Comparison of ENCODE assay signal across 8 mouse cellular contexts in the genomic region with DNA sequence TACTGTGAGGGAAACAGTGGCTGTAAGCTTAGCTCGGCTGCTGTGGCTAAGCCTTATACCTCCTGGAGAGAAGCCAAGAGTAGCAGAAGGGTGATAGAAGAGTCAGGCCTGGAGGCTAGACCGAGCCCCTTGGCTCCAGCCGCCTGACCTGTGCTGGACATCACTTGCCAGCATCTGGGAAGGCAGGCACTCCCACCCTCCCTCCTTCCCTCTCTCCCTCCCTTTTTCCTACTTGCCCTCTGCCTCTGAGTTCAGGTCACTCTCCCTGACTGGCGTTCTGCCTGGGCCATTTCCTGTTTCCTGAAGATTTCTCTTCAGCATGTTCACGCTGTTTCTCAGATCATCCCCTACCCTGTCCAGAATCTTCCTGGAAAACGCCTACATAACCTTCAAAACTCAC. TPM values are rescaled to one million over a fixed set of nuclear protein-coding genes. Genes with fewer than 3 reads are reported as not detected.
A peak's percentile ranks its signal among the peaks of the same experiment; 100 is the strongest.
DNase-seq lines count a peak whose midpoint lies in the region; ATAC-seq lines count a peak whose summit lies in the region.
"Had no signal": no experiment of that assay in that cellular context is flagged by ENCODE, and none has a peak within 500 bp of the region (broad histone marks: within the 10 kb centered on the region; RNA-seq: fewer than 3 reads in every experiment).

No protein-coding gene starts in this region.

- WGBS in heart, embryonic 12.5 days, result 16% methylated on average over 6 of the region's 6 CpGs

- H3K4me1 ChIP-seq in heart, embryonic 12.5 days (replicated peaks), result peaks cover 81% of the 10 kb centered on the region

- no peak overlapping the region for H3K4me2 ChIP-seq in heart, embryonic 12.5 days

- no peaks in the 10 kb centered on the region for H3K9me3 ChIP-seq in heart, embryonic 12.5 days (replicated peaks)

- ATAC-seq in heart, embryonic 12.5 days (ENCODE audit: insufficient number of reproducible peaks, low FRiP score), result peak; percentile 36; the same call in 1 of the 2 replicates

- H3K4me3 ChIP-seq in heart, embryonic 12.5 days, result no peak overlapping the region

- H3K9ac ChIP-seq in heart, embryonic 12.5 days, result no peak overlapping the region

- no peaks in the 10 kb centered on the region for H3K36me3 ChIP-seq in heart, embryonic 12.5 days

- H3K27me3 ChIP-seq in heart, embryonic 12.5 days (replicated peaks), result no peaks in the 10 kb centered on the region

- H3K27ac ChIP-seq in heart, embryonic 12.5 days (ENCODE audit: poor library complexity, severe bottlenecking), result no peak overlapping the region

- peak; percentile 35 for DNase-seq in urinary bladder, postnatal 25 days (ENCODE audit: low spot score)
- DNase-seq in urinary bladder, adult 18-20 months (ENCODE audit: low spot score in 2 of 2), result no peak
- peak; percentile 87 for DNase-seq in kidney, postnatal 10 days
- no peak for DNase-seq in spleen, postnatal 4 days (ENCODE audit: low spot score in 2 of 2)
- DNase-seq in c-Kit-positive CD71-positive TER-119-positive erythroid progenitor cells, embryonic 14.5 days (ENCODE audit: low spot score), result no peak
- DNase-seq in frontal cortex, postnatal 14 days (ENCODE audit: low spot score in 2 of 2), result no peak
- DNase-seq: layer of hippocampus, adult 9-11 months had no signal

RNA-seq across cellular contexts. Expression of a gene that starts 33.5 kb away (rescaled TPM):
- 17.0 and 18.9 TPM in 2 replicates for polyA plus RNA-seq in heart, embryonic 12.5 days (2016; fragmentation: Nextera tagmentation; extraction: Ambion mirVana)

Comparison
In these comparisons a context has a peak if more than half of its experiments do, and no peak if none do; other contexts are left out.
1. DNase-seq: peak in urinary bladder, postnatal 25 days (single experiment) and kidney, postnatal 10 days (single experiment); none in urinary bladder, adult 18-20 months (0 of 2), spleen, postnatal 4 days (0 of 2), c-Kit-positive CD71-positive TER-119-positive erythroid progenitor cells, embryonic 14.5 days (single experiment) and frontal cortex, postnatal 14 days (0 of 2).